Mouse (Mus musculus) right cerebral cortex, adult 18-20 months (tissue): ENCODE measurements at regions not wholly inside any gene's neighbourhood (a gene's known extent, or its start where the extent isn't known, plus 50 kb on each side); places are given as distances from the start of the nearest gene placed in this dataset.

Experiments used
- DNase-seq: peaks from one replicate; pipeline ENCODE4 v3.0.0; 2022; ENCODE audit warnings: mixed read lengths

GRCm38 (mm10) chr5:53384026-53384425, 81.9 kb upstream of the Rbpj start:
- DNase-seq, result no peak

- no peak for DNase-seq
Measured at GRCm38 (mm10) chr5:53385513-53386148, 80.3 kb upstream of the Rbpj start.

- DNase-seq, result no peak
Measured at GRCm38 (mm10) chr5:53393571-53393970, 72.4 kb upstream of the Rbpj start.

- no peak for DNase-seq
Measured at GRCm38 (mm10) chr5:53394560-53394959, 71.4 kb upstream of the Rbpj start.

GRCm38 (mm10) chr5:53398428-53399058, 67.4 kb upstream of the Rbpj start:
- no peak for DNase-seq

GRCm38 (mm10) chr5:53401093-53401492, 64.9 kb upstream of the Rbpj start:
- no peak for DNase-seq

GRCm38 (mm10) chr5:53402022-53402421, 63.9 kb upstream of the Rbpj start:
- no peak for DNase-seq

- DNase-seq, result no peak
Measured at GRCm38 (mm10) chr5:53402619-53403151, 63.3 kb upstream of the Rbpj start.

- DNase-seq, result no peak
Measured at GRCm38 (mm10) chr5:53405929-53406328, 60.0 kb upstream of the Rbpj start.

- DNase-seq, result no peak
Measured at GRCm38 (mm10) chr5:53407646-53408045, 58.3 kb upstream of the Rbpj start.

GRCm38 (mm10) chr5:53408235-53408634, 57.7 kb upstream of the Rbpj start:
- DNase-seq, result no peak

- no peak for DNase-seq
Measured at GRCm38 (mm10) chr5:53409740-53410139, 56.2 kb upstream of the Rbpj start.

- no peak for DNase-seq
Measured at GRCm38 (mm10) chr5:53412391-53413075, 53.4 kb upstream of the Rbpj start.

- DNase-seq, result no peak
Measured at GRCm38 (mm10) chr5:53413677-53414076, 52.3 kb upstream of the Rbpj start.

- no peak for DNase-seq
Measured at GRCm38 (mm10) chr5:53415472-53415871, 50.5 kb upstream of the Rbpj start.
